Mouse (Mus musculus): ENCODE results near the gene Ptpn6. TPM values are rescaled to one million over a fixed set of nuclear protein-coding genes. Genes with fewer than 3 reads are reported as not detected.

Gene Ptpn6
- polyA plus RNA-seq, 1 experiment from 2014 or later: 16.4 TPM

- ATAC-seq (ENCODE audit: low FRiP score, low TSS enrichment): no peak
- H3K9me3 ChIP-seq (ENCODE audit: low read length): no peaks in the 10 kb centered on the region
- H3K4me1 ChIP-seq (ENCODE audit: insufficient read depth, low read length): peaks cover 5% of the 10 kb centered on the region; the same call in 1 of the 2 replicates
- H3K36me3 ChIP-seq (ENCODE audit: insufficient read depth, low read length): peaks cover 6% of the 10 kb centered on the region; the same call in 1 of the 2 replicates
- H3K27ac ChIP-seq (ENCODE audit: low read length): no peak overlapping the region
- H3K9ac ChIP-seq (replicated peaks; ENCODE audit: low read length): no peak overlapping the region
- H3K4me3 ChIP-seq (ENCODE audit: low read length): no peak overlapping the region
- WGBS: 96% methylated on average over 7 of the region's 7 CpGs
- no peak overlapping the region for H3K4me2 ChIP-seq (replicated peaks; ENCODE audit: low read depth, low read length)
- no peaks in the 10 kb centered on the region for H3K27me3 ChIP-seq (ENCODE audit: insufficient read depth, low read length)
Observed at GRCm38 (mm10) chr6:124674591-124674990, 63.9 kb downstream of the Ptpn6 start.

DNA sequence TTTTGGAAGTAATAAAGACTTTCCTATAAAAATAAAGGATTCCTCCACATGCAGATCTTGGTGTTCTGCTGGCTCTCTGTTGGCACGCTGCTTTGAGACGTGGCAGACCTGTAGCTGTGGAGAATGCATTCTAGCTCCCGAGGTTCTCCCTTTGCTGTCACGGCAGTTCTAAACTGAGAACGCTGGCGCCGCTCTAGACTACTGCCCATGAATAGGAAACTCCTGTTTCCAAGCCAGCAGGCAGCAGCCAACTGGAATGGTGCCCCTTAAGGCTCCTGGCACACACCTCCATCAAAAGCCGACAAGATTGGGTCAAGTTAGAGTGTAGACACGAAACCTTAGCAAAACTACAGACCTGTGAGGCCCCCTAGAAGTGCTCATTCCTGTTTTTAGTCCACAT is 64.9 kb downstream of the Ptpn6 start:
- Histone ChIP-seq H3K4me2 (replicated peaks; ENCODE audit: low read depth, low read length) (no peak overlapping the region), H3K9ac (replicated peaks; ENCODE audit: low read length) (no peak overlapping the region), H3K36me3 (ENCODE audit: insufficient read depth, low read length) (peaks cover 6% of the 10 kb centered on the region; the same call in 1 of the 2 replicates), H3K4me1 (ENCODE audit: insufficient read depth, low read length) (peaks cover 5% of the 10 kb centered on the region; the same call in 1 of the 2 replicates), H3K9me3 (ENCODE audit: low read length) (no peaks in the 10 kb centered on the region), H3K4me3 (ENCODE audit: low read length) (no peak overlapping the region), H3K27me3 (ENCODE audit: insufficient read depth, low read length) (no peaks in the 10 kb centered on the region), H3K27ac (ENCODE audit: low read length) (no peak overlapping the region)
- ATAC-seq (ENCODE audit: low FRiP score, low TSS enrichment): no peak
- WGBS: 91% methylated on average over 9 of the region's 9 CpGs

DNA sequence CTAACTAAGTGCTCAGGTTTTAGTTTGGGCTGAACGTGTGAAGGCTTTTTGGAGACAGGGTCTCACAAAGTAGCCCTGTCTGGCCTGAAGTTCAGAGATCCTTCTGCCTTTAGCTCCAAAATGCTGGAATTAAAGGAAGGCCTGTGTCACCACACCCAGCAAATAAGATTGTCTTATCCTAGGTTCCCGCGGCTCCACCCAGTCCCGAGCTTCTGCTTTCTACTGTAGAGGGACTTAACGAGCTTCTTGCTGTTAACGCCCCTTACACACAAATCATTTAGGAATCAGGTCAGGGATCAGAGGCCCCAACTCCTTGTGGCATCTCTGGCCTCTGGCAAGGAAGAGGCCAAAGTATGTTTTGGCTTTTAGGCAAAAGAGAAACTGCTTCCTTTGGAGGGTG is 66.4 kb downstream of the Ptpn6 start:
- WGBS: 42% methylated on average over 6 of the region's 6 CpGs

More for the DNA sequence above, 66.4 kb downstream of the Ptpn6 start:
- H3K9ac ChIP-seq (replicated peaks; ENCODE audit: low read length): no peak overlapping the region
- H3K4me1 ChIP-seq (ENCODE audit: insufficient read depth, low read length): peaks cover 5% of the 10 kb centered on the region; the same call in 1 of the 2 replicates
- no peaks in the 10 kb centered on the region for H3K9me3 ChIP-seq (ENCODE audit: low read length)
- no peak overlapping the region for H3K4me3 ChIP-seq (ENCODE audit: low read length)
- H3K27ac ChIP-seq (ENCODE audit: low read length): no peak overlapping the region
- peaks cover 6% of the 10 kb centered on the region; the same call in 1 of the 2 replicates for H3K36me3 ChIP-seq (ENCODE audit: insufficient read depth, low read length)
- no peak overlapping the region for H3K4me2 ChIP-seq (replicated peaks; ENCODE audit: low read depth, low read length)
- no peaks in the 10 kb centered on the region for H3K27me3 ChIP-seq (ENCODE audit: insufficient read depth, low read length)
- no peak for ATAC-seq (ENCODE audit: low FRiP score, low TSS enrichment)

MicroRNA genes within 50 kb of the gene (microRNA counts, 519-probe panel; counts per million panel counts)
- 3,322 counts per million, percentile 76 among the panel's probes with 10 or more counts for microRNA mmu-miR-141
- microRNA mmu-miR-200c: 4,093 counts per million, percentile 90 among the panel's probes with 10 or more counts

Small RNA genes lying within 50 kb of the gene (microRNA-seq; reads per million reads assigned to microRNA genes)
- gene Mir141 (749 reads per million, percentile 77 among the genes with 10 or more reads in this experiment), gene Mir200c (5,159 reads per million, percentile 92 among the genes with 10 or more reads in this experiment)

Other genes with a start within 250 kb of the Ptpn6 start
- 1.8 and 2.2 TPM in 2 replicates for gene C1rl, start 245.6 kb downstream of the Ptpn6 start, polyA plus RNA-seq (2015; fragmentation: Nextera tagmentation; extraction: Ambion mirVana)
- gene C1ra, start 226.3 kb downstream of the Ptpn6 start, polyA plus RNA-seq (2015; fragmentation: Nextera tagmentation; extraction: Ambion mirVana): 11.7 and 13.9 TPM in 2 replicates
- 28.6 and 29.0 TPM in 2 replicates for gene C1s1, start 196.4 kb downstream of the Ptpn6 start, polyA plus RNA-seq (2015; fragmentation: Nextera tagmentation; extraction: Ambion mirVana)
- not detected in 2 replicates for gene C1rb, start 168.4 kb downstream of the Ptpn6 start, polyA plus RNA-seq (2015; fragmentation: Nextera tagmentation; extraction: Ambion mirVana)
- gene C1s2, start 102.6 kb downstream of the Ptpn6 start, polyA plus RNA-seq (2015; fragmentation: Nextera tagmentation; extraction: Ambion mirVana): 0.09 and 0.12 TPM in 2 replicates
- gene Lpcat3, start 75.7 kb downstream of the Ptpn6 start, polyA plus RNA-seq (2015; fragmentation: Nextera tagmentation; extraction: Ambion mirVana): 88.6 and 97.2 TPM in 2 replicates
- 202 and 219 TPM in 2 replicates for gene Emg1, start 26.5 kb downstream of the Ptpn6 start, polyA plus RNA-seq (2015; fragmentation: Nextera tagmentation; extraction: Ambion mirVana)
- gene Phb2, start 26.4 kb downstream of the Ptpn6 start, polyA plus RNA-seq (2015; fragmentation: Nextera tagmentation; extraction: Ambion mirVana): 403 and 405 TPM in 2 replicates
- 527 and 541 TPM in 2 replicates for gene Grcc10, start 2.7 kb upstream of the Ptpn6 start, polyA plus RNA-seq (2015; fragmentation: Nextera tagmentation; extraction: Ambion mirVana)
- gene Gm45234, start 17.3 kb upstream of the Ptpn6 start, polyA plus RNA-seq (2015; fragmentation: Nextera tagmentation; extraction: Ambion mirVana): 0.14 TPM in 1 of 2 replicates, not detected in the other
- 16.4 and 20.2 TPM in 2 replicates for gene Atn1, start 17.8 kb upstream of the Ptpn6 start, polyA plus RNA-seq (2015; fragmentation: Nextera tagmentation; extraction: Ambion mirVana)
- 10.9 and 15.3 TPM in 2 replicates for gene Eno2, start 31.0 kb upstream of the Ptpn6 start, polyA plus RNA-seq (2015; fragmentation: Nextera tagmentation; extraction: Ambion mirVana)
- gene Lrrc23, start 41.0 kb upstream of the Ptpn6 start, polyA plus RNA-seq (2015; fragmentation: Nextera tagmentation; extraction: Ambion mirVana): 1.0 and 1.2 TPM in 2 replicates
- 20.9 and 21.5 TPM in 2 replicates for gene Spsb2, start 69.9 kb upstream of the Ptpn6 start, polyA plus RNA-seq (2015; fragmentation: Nextera tagmentation; extraction: Ambion mirVana)
- 851 and 866 TPM in 2 replicates for gene Tpi1, start 75.6 kb upstream of the Ptpn6 start, polyA plus RNA-seq (2015; fragmentation: Nextera tagmentation; extraction: Ambion mirVana)
- 174 TPM in 2 replicates for gene Usp5, start 90.8 kb upstream of the Ptpn6 start, polyA plus RNA-seq (2015; fragmentation: Nextera tagmentation; extraction: Ambion mirVana)
- gene Cdca3, start 90.8 kb upstream of the Ptpn6 start, polyA plus RNA-seq (2015; fragmentation: Nextera tagmentation; extraction: Ambion mirVana): 187 and 193 TPM in 2 replicates
- 1.7 and 1.8 TPM in 2 replicates for gene Gnb3, start 101.6 kb upstream of the Ptpn6 start, polyA plus RNA-seq (2015; fragmentation: Nextera tagmentation; extraction: Ambion mirVana)
- gene P3h3, start 119.0 kb upstream of the Ptpn6 start, polyA plus RNA-seq (2015; fragmentation: Nextera tagmentation; extraction: Ambion mirVana): 10.4 and 19.3 TPM in 2 replicates
- 1.1 and 1.4 TPM in 2 replicates for gene Gpr162, start 125.3 kb upstream of the Ptpn6 start, polyA plus RNA-seq (2015; fragmentation: Nextera tagmentation; extraction: Ambion mirVana)
- gene Cd4, start 149.5 kb upstream of the Ptpn6 start, polyA plus RNA-seq (2015; fragmentation: Nextera tagmentation; extraction: Ambion mirVana): 0.10 and 0.28 TPM in 2 replicates
- gene Lag3, start 173.0 kb upstream of the Ptpn6 start, polyA plus RNA-seq (2015; fragmentation: Nextera tagmentation; extraction: Ambion mirVana): 1.3 and 2.6 TPM in 2 replicates
- 269 and 274 TPM in 2 replicates for gene Ptms, start 181.4 kb upstream of the Ptpn6 start, polyA plus RNA-seq (2015; fragmentation: Nextera tagmentation; extraction: Ambion mirVana)
- 366 and 380 TPM in 2 replicates for gene Mlf2, start 192.7 kb upstream of the Ptpn6 start, polyA plus RNA-seq (2015; fragmentation: Nextera tagmentation; extraction: Ambion mirVana)
- 178 and 179 TPM in 2 replicates for gene Cops7a, start 226.8 kb upstream of the Ptpn6 start, polyA plus RNA-seq (2015; fragmentation: Nextera tagmentation; extraction: Ambion mirVana)